Mouse (Mus musculus): ENCODE measurements around the gene Phf12. TPM values are rescaled to one million over a fixed set of nuclear protein-coding genes. Genes with fewer than 3 reads are reported as not detected.
A peak's percentile ranks its signal among the peaks of the same experiment; 100 is the strongest.

Phf12 gene
- 13.6 and 13.8 TPM in 2 replicates for polyA plus RNA-seq (2016; fragmentation: Nextera tagmentation; extraction: Ambion mirVana)

DNA sequence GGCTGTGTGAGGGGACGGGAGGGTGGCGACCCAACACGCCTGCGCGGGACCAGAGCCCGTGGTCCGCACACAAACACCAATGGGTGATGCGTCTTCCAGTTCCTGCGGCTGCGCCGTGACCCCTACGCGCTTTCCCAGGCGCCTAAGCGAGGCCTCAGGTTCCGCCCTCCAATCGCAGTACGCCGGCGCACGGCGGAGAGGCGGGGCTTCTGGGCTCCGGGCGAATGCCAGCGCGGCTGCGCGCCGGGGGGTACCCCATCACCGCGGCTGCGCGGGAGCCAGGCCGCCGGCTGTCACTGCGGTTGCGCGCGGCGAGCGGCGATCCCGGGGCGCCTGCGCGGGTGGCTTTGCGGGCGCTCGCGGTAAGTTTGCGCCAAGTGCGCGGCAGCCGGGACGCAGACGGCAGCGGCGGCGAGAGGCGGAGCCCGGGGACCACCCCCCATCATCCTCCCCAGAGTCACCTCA lies at the start of gene Phf12:
Gene Phf12, plus strand, starts transcription at position 314 of the 465 bp plus-strand sequence.
- Histone ChIP-seq H3K9ac (peak within 1 kb of the TSS; percentile 100), H3K4me3 (peak within 1 kb of the TSS; percentile 100), H3K27me3 (replicated peaks) (peaks cover 18% of the 10 kb centered on the region), H3K4me1 (peaks cover 40% of the 10 kb centered on the region), H3K9me3 (replicated peaks) (no peaks in the 10 kb centered on the region), H3K27ac (peak within 1 kb of the TSS; percentile 93), H3K36me3 (peaks cover 24% of the 10 kb centered on the region), H3K4me2 (peak within 1 kb of the TSS; percentile 85)
- under 1% methylated on average over 61 of the region's 62 CpGs for WGBS (ENCODE audit: insufficient replicate concordance)
- peak; percentile 87 for ATAC-seq

- H3K27me3 ChIP-seq (replicated peaks), result peaks cover 99% of the 10 kb centered on the region
- H3K36me3 ChIP-seq, result no peaks in the 10 kb centered on the region
- no peak for ATAC-seq
- H3K4me1 ChIP-seq, result peaks cover 10% of the 10 kb centered on the region
- H3K4me3 ChIP-seq, result no peak overlapping the region
- H3K27ac ChIP-seq, result no peak overlapping the region
- 5% methylated on average over 4 of the region's 4 CpGs for WGBS (ENCODE audit: insufficient replicate concordance)
- no peaks in the 10 kb centered on the region for H3K9me3 ChIP-seq (replicated peaks)
- no peak overlapping the region for H3K9ac ChIP-seq
- no peak overlapping the region for H3K4me2 ChIP-seq
Observed at GRCm38 (mm10) chr11:77934111-77934521, 48.4 kb upstream of the Phf12 start.

DNA sequence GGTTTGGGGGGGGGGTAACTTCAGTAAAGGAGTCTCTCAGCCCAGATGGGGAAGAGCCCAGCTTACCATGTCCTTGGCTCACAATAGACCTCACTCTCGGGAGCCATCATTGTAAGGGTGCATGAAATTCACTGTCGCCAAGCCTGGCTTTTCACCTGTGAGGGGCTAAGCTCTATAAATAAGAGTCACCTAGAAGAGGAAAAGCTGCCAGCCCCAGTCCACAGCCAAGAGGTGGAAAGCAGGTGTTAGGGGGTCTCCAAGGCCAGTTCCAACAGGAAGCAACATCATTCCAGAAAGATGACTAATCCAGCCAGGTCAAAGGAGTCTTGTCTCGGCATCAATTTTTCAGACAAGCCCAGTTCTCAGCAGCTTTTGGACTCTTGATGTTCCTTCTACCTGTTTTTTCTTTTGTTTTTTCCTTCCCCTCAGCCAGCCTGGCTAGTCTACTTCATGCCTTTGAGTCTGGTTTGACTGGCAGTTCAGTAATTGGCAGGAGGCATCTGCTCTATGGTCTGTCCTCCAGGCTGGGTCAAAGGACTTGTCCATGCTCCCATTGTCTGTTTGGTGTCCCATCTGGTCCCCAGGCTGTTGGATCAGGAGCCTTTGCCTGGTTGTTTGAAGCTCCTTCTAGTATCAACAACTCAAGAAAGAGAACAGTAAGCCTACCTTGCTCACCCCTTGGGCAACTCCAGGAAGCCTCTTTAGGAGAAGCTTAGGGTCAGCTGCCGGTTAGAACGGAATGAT lies 47.8 kb upstream of the Phf12 start:
- ATAC-seq, result no peak
- Histone ChIP-seq H3K4me1 (peaks cover 10% of the 10 kb centered on the region), H3K36me3 (no peaks in the 10 kb centered on the region), H3K9me3 (replicated peaks) (no peaks in the 10 kb centered on the region), H3K4me3 (no peak overlapping the region), H3K4me2 (no peak overlapping the region), H3K9ac (no peak overlapping the region), H3K27ac (no peak overlapping the region), H3K27me3 (replicated peaks) (peaks cover 99% of the 10 kb centered on the region)
- WGBS (ENCODE audit: insufficient replicate concordance), result 40% methylated on average over 5 of the region's 5 CpGs

- H3K36me3 ChIP-seq, result no peaks in the 10 kb centered on the region
- H3K9me3 ChIP-seq (replicated peaks), result no peaks in the 10 kb centered on the region
- H3K9ac ChIP-seq, result no peak overlapping the region
- H3K4me3 ChIP-seq, result no peak overlapping the region
- ATAC-seq, result no peak
- no peaks in the 10 kb centered on the region for H3K4me1 ChIP-seq
- H3K27me3 ChIP-seq (replicated peaks), result peaks cover 98% of the 10 kb centered on the region
- no peak overlapping the region for H3K27ac ChIP-seq
- WGBS (ENCODE audit: insufficient replicate concordance), result 8% methylated on average over 8 of the region's 8 CpGs
- H3K4me2 ChIP-seq, result no peak overlapping the region
Observed at GRCm38 (mm10) chr11:77936846-77937245, 45.7 kb upstream of the Phf12 start.

DNA sequence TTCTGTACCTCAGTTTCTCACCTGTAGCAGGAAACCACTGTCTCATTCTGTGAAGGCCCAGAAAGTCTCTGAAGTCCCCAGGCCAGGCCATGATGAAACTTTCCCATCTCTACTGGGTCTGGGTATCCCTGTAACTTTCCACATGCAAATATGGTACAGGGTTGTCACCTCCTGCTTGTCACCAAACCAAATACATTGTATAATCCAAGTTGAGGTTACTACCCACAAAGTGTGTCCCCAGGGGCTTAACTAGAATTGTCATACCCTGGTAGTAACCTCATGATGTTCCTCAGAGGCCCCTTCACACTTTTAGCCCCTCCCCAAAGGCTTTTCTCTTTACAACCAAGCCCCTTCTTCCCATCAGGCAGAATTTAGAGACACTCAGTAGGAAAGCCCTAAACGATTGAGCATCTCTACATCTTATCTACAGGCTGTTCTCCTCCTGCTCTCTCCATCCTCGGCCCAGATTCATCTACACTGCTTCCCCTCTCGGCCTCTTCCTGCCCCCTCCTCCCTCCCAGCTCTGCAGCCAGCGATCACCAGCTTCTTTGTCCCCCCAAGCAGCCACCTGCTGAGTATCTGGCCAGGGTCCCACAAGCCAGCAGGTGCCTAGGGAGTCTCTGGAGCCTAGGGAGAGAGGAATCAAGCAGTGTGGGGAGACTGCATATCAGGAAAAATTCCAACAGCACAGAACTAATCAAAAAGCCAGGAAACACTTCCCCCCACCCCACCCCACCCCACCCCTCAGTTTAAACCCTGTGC lies 44.7 kb upstream of the Phf12 start:
- ATAC-seq, result no peak
- no peak overlapping the region for H3K27ac ChIP-seq
- no peak overlapping the region for H3K9ac ChIP-seq
- no peaks in the 10 kb centered on the region for H3K4me1 ChIP-seq
- H3K27me3 ChIP-seq (replicated peaks), result peaks cover 98% of the 10 kb centered on the region
- 11% methylated on average over 4 of the region's 4 CpGs for WGBS (ENCODE audit: insufficient replicate concordance)
- no peak overlapping the region for H3K4me3 ChIP-seq
- no peak overlapping the region for H3K4me2 ChIP-seq
- no peaks in the 10 kb centered on the region for H3K9me3 ChIP-seq (replicated peaks)
- H3K36me3 ChIP-seq, result no peaks in the 10 kb centered on the region

DNA sequence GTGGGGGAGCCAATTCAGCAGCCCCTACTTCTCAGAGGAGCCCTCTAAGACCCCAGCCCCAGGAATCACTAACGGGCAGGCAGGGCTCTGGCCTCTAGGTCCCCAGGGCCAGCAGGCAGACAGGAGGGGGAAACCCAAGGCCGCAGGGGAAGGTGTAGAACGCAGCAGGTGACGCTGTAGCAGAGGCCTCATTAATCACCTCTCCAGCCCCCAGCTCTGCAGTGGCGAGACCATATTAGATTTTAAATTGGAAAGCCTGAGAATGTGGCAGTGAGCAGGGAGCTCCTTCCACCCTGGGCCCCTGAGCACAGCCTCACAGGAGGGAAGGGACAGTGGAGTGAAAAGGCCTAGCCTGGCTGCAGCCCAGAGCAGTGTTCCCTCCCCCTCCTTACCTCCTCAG lies 40.3 kb upstream of the Phf12 start:
- H3K9me3 ChIP-seq (replicated peaks), result no peaks in the 10 kb centered on the region
- H3K4me3 ChIP-seq, result no peak overlapping the region
- WGBS (ENCODE audit: insufficient replicate concordance), result 30% methylated on average over 5 of the region's 5 CpGs
- no peaks in the 10 kb centered on the region for H3K36me3 ChIP-seq
- no peak for ATAC-seq
- no peak overlapping the region for H3K27ac ChIP-seq
- H3K4me2 ChIP-seq, result no peak overlapping the region
- no peaks in the 10 kb centered on the region for H3K4me1 ChIP-seq
- H3K9ac ChIP-seq, result no peak overlapping the region
- H3K27me3 ChIP-seq (replicated peaks), result peaks cover 89% of the 10 kb centered on the region

GRCm38 (mm10) chr11:77947860-77948259 lies 34.7 kb upstream of the Phf12 start:
- no peaks in the 10 kb centered on the region for H3K4me1 ChIP-seq
- H3K4me3 ChIP-seq, result no peak overlapping the region
- no peaks in the 10 kb centered on the region for H3K36me3 ChIP-seq
- no peak overlapping the region for H3K9ac ChIP-seq
- no peak for ATAC-seq
- H3K27ac ChIP-seq, result no peak overlapping the region
- no peak overlapping the region for H3K4me2 ChIP-seq
- no peaks in the 10 kb centered on the region for H3K9me3 ChIP-seq (replicated peaks)
- peaks cover 84% of the 10 kb centered on the region for H3K27me3 ChIP-seq (replicated peaks)
- WGBS (ENCODE audit: insufficient replicate concordance), result 12% methylated on average over 9 of the region's 9 CpGs

GRCm38 (mm10) chr11:77950125-77950685 lies 32.3 kb upstream of the Phf12 start:
- WGBS (ENCODE audit: insufficient replicate concordance), result 14% methylated on average over 12 of the region's 12 CpGs
- Histone ChIP-seq H3K27me3 (replicated peaks) (peaks cover 87% of the 10 kb centered on the region), H3K9me3 (replicated peaks) (no peaks in the 10 kb centered on the region), H3K4me2 (no peak overlapping the region), H3K9ac (no peak overlapping the region), H3K4me3 (no peak overlapping the region), H3K27ac (no peak overlapping the region), H3K4me1 (no peaks in the 10 kb centered on the region), H3K36me3 (no peaks in the 10 kb centered on the region)
- no peak for ATAC-seq

DNA sequence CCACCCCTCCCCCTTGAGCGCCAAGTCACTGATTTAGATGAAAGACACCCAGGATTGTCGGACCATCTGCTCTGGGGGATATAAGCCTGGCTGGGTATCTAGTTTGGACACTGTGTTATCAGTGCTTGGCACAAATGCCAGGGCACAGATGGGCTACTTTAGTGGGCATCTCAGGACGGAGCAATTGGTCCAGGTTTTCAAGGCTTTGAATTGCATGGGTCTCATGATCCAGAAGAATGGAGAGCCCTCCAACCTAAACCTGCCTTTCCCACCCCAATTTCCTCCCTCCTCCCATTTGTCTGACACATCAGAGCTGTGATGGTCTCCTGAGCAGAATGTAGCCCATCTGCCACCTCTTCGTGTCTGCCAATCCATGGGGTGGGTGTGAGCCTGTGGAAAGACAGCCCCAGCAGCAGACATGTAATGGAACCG lies 31.7 kb upstream of the Phf12 start:
- WGBS (ENCODE audit: insufficient replicate concordance), result 34% methylated on average over 5 of the region's 5 CpGs
- no peak overlapping the region for H3K4me2 ChIP-seq
- no peaks in the 10 kb centered on the region for H3K36me3 ChIP-seq
- peaks cover 87% of the 10 kb centered on the region for H3K27me3 ChIP-seq (replicated peaks)
- no peaks in the 10 kb centered on the region for H3K9me3 ChIP-seq (replicated peaks)
- ATAC-seq, result no peak
- H3K4me3 ChIP-seq, result no peak overlapping the region
- H3K27ac ChIP-seq, result no peak overlapping the region
- H3K9ac ChIP-seq, result no peak overlapping the region
- H3K4me1 ChIP-seq, result no peaks in the 10 kb centered on the region

DNA sequence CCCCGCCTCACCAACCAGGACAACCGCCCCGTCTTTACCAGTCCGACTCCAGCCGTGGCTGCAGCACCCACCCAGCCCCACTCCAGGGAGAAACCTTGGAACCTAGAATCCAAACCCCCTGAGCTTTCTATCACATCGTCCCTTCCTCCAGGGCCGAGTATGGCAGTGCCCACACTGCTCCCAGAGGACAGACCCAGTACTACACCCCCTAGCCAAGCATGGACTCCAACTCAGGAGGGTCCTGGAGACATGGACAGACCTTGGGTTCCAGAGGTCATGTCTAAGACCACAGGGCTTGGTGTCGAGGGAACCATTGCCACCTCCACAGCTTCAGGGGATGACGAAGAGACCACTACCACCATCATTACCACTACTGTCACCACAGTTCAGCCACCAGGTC lies 28.9 kb upstream of the Phf12 start:
- WGBS (ENCODE audit: insufficient replicate concordance), result 17% methylated on average over 9 of the region's 9 CpGs
- H3K36me3 ChIP-seq, result no peaks in the 10 kb centered on the region

DNA sequence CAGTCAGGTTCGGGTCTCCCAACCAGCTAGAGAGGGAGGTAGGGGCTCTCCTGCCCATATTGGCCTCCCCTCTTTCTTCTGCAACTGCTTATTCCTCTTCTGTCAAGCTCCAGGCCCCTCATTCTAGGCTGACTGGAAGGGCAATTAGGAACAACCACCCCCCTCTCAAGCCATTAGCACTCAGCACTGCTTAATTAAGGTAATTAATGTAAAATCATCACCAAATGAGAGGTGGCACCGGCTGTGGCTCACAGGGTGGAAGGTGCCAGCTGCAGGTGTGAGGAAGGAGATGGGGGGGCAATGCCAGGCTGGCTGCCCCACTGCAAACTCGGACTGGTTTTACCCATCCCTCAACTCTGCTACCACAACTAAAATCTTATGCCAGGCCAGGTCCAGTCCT lies 26.1 kb upstream of the Phf12 start:
- ATAC-seq, result no peak
- 53% methylated on average over 3 of the region's 3 CpGs for WGBS (ENCODE audit: insufficient replicate concordance)

More for the DNA sequence above, 28.9 kb upstream of the Phf12 start:
- no peaks in the 10 kb centered on the region for H3K9me3 ChIP-seq (replicated peaks)
- ATAC-seq, result no peak
- H3K27me3 ChIP-seq (replicated peaks), result peaks cover 85% of the 10 kb centered on the region
- no peak overlapping the region for H3K4me2 ChIP-seq
- no peak overlapping the region for H3K4me3 ChIP-seq
- H3K9ac ChIP-seq, result no peak overlapping the region
- no peaks in the 10 kb centered on the region for H3K4me1 ChIP-seq
- H3K27ac ChIP-seq, result no peak overlapping the region

GRCm38 (mm10) chr11:77958268-77958667 lies 24.3 kb upstream of the Phf12 start:
- peaks cover 83% of the 10 kb centered on the region for H3K27me3 ChIP-seq (replicated peaks)

More for the DNA sequence above, 26.1 kb upstream of the Phf12 start:
- H3K9ac ChIP-seq, result no peak overlapping the region
- H3K9me3 ChIP-seq (replicated peaks), result no peaks in the 10 kb centered on the region
- H3K4me1 ChIP-seq, result no peaks in the 10 kb centered on the region
- H3K36me3 ChIP-seq, result no peaks in the 10 kb centered on the region
- H3K4me3 ChIP-seq, result no peak overlapping the region
- no peak overlapping the region for H3K27ac ChIP-seq
- H3K27me3 ChIP-seq (replicated peaks), result peaks cover 84% of the 10 kb centered on the region
- no peak overlapping the region for H3K4me2 ChIP-seq

More at GRCm38 (mm10) chr11:77958268-77958667, 24.3 kb upstream of the Phf12 start:
- Histone ChIP-seq H3K9ac (no peak overlapping the region), H3K27ac (no peak overlapping the region), H3K4me2 (no peak overlapping the region), H3K4me3 (no peak overlapping the region), H3K9me3 (replicated peaks) (no peaks in the 10 kb centered on the region), H3K36me3 (no peaks in the 10 kb centered on the region), H3K4me1 (no peaks in the 10 kb centered on the region)
- 44% methylated on average over 2 of the region's 2 CpGs for WGBS (ENCODE audit: insufficient replicate concordance)
- no peak for ATAC-seq
